Mouse (Mus musculus) midbrain, embryonic 14.5 days (tissue): ENCODE measurements around the gene Tmem120b. TPM values are rescaled to one million over a fixed set of nuclear protein-coding genes. Genes with fewer than 3 reads are reported as not detected.
A peak's percentile ranks its signal among the peaks of the same experiment; 100 is the strongest.

Source experiments
- ATAC-seq: fragments of 200-750 bp; cut with Nextera tagmentation; 2 replicates; pipeline ENCODE4 v1.8.0; 2017; ENCODE audit warnings: moderate number of reproducible peaks, moderate library complexity; ENCODE audit not compliant: low FRiP score, low TSS enrichment
- DNase-seq: peaks from one replicate; pipeline ENCODE4 v3.0.0-alpha.2; 2015
- H3K27ac ChIP-seq: fragments of 300-500 bp; sonication (generic); replicated peaks from 2 replicates; pipeline ENCODE4 v1.5.1; 2014; ENCODE audit warnings: mild to moderate bottlenecking, low read depth, low read length, moderate library complexity
- H3K27me3 ChIP-seq: fragments of 300-500 bp; sonication (generic); 2 replicates; pipeline ENCODE4 v1.6.1; 2014; ENCODE audit warnings: low read length, control low read depth, mixed read lengths; ENCODE audit not compliant: control insufficient read depth, insufficient read depth
- H3K36me3 ChIP-seq: fragments of 300-500 bp; sonication (generic); 2 replicates; pipeline ENCODE4 v1.6.1; 2014; ENCODE audit warnings: low read length, control low read depth; ENCODE audit not compliant: control insufficient read depth, insufficient read depth
- H3K4me1 ChIP-seq: fragments of 300-500 bp; sonication (generic); 2 replicates; pipeline ENCODE4 v1.6.1; 2014; ENCODE audit warnings: mild to moderate bottlenecking, antibody characterized with exemption, low read length, control low read depth; ENCODE audit not compliant: control insufficient read depth, insufficient read depth
- H3K4me2 ChIP-seq: fragments of 300-500 bp; sonication (generic); 2 replicates; pipeline ENCODE4 v1.6.1; 2014; ENCODE audit warnings: mild to moderate bottlenecking, low read length, moderate library complexity
- H3K4me3 ChIP-seq: fragments of 300-500 bp; sonication (generic); replicated peaks from 2 replicates; pipeline ENCODE4 v1.5.1; 2014; ENCODE audit warnings: low read depth, low read length
- H3K9ac ChIP-seq: fragments of 300-500 bp; sonication (generic); replicated peaks from 2 replicates; pipeline ENCODE4 v1.6.1; 2014; ENCODE audit warnings: mild to moderate bottlenecking, low read length, moderate library complexity
- H3K9me3 ChIP-seq: fragments of 300-500 bp; sonication (generic); 2 replicates; pipeline ENCODE4 v1.6.1; 2016; ENCODE audit warnings: low read length, control low read depth, mixed read lengths; ENCODE audit not compliant: control insufficient read depth
- WGBS: fragments of 180-500 bp; shearing (Covaris S2); extraction: QIAGEN DNeasy Blood & Tissue Kit; methylation state at CpG from one replicate; pipeline ENCODE4 v1.1.7; 2014; 5-methylcytosine and 5-hydroxymethylcytosine counted together
- polyA plus RNA-seq: library from polyadenylated mRNA; unstranded; fragments of >200 nt; fragmentation: Nextera tagmentation; extraction: Ambion mirVana; gene quantifications from 2 replicates; pipeline ENCODE4 v1.2.1, GENCODE M21; 2014

Tmem120b gene
- polyA plus RNA-seq, 1 experiment from 2014 or later = 12.7 TPM

- WGBS = 0% methylated on average over 6 of the region's 6 CpGs
Measured at GRCm38 (mm10) chr5:123137910-123138229, 69.7 kb downstream of the Tmem120b start.

GRCm38 (mm10) chr5:123138230-123138911, 70.2 kb downstream of the Tmem120b start:
- peak overlapping the region; percentile 100 for H3K4me2 ChIP-seq
- DNase-seq (peak; percentile 81), ATAC-seq (peak; percentile 44)
- peaks cover 44% of the 10 kb centered on the region for H3K36me3 ChIP-seq
- H3K4me3 ChIP-seq = peak overlapping the region; percentile 91
- H3K9ac ChIP-seq = peak overlapping the region; percentile 100
- peaks cover 45% of the 10 kb centered on the region for H3K4me1 ChIP-seq
- under 1% methylated on average over 37 of the region's 40 CpGs for WGBS
- peak overlapping the region; percentile 100 for H3K27ac ChIP-seq
- H3K27me3 ChIP-seq = no peaks in the 10 kb centered on the region
- H3K9me3 ChIP-seq = no peaks in the 10 kb centered on the region

More at GRCm38 (mm10) chr5:123137910-123138229, 69.7 kb downstream of the Tmem120b start:
- no peaks in the 10 kb centered on the region for H3K27me3 ChIP-seq
- peak overlapping the region; percentile 100 for H3K27ac ChIP-seq
- H3K4me1 ChIP-seq = peaks cover 49% of the 10 kb centered on the region
- ATAC-seq (no peak), DNase-seq (no peak)
- peak overlapping the region; percentile 100 for H3K4me2 ChIP-seq
- peak overlapping the region; percentile 100 for H3K9ac ChIP-seq
- peak overlapping the region; percentile 91 for H3K4me3 ChIP-seq
- peaks cover 49% of the 10 kb centered on the region for H3K36me3 ChIP-seq
- H3K9me3 ChIP-seq = no peaks in the 10 kb centered on the region

- WGBS = under 1% methylated on average over 39 of the region's 39 CpGs
- Histone ChIP-seq H3K9me3 (no peaks in the 10 kb centered on the region), H3K4me3 (peak overlapping the region; percentile 91), H3K36me3 (peaks cover 37% of the 10 kb centered on the region), H3K9ac (peak overlapping the region; percentile 100), H3K27ac (peak overlapping the region; percentile 100), H3K4me1 (peaks cover 41% of the 10 kb centered on the region), H3K4me2 (peak overlapping the region; percentile 100), H3K27me3 (no peaks in the 10 kb centered on the region)
- DNase-seq (peak; percentile 89), ATAC-seq (no peak)
Measured at GRCm38 (mm10) chr5:123138953-123139721, 70.9 kb downstream of the Tmem120b start.

- WGBS = under 1% methylated on average over 28 of the region's 28 CpGs
- H3K4me1 ChIP-seq = peaks cover 41% of the 10 kb centered on the region
Measured at GRCm38 (mm10) chr5:123139722-123140627, 71.8 kb downstream of the Tmem120b start.

GRCm38 (mm10) chr5:123140694-123141554, 72.7 kb downstream of the Tmem120b start:
- H3K27ac ChIP-seq = peak overlapping the region; percentile 100
- WGBS = 0% methylated on average over 31 of the region's 31 CpGs
- H3K27me3 ChIP-seq = no peaks in the 10 kb centered on the region
- peak overlapping the region; percentile 100 for H3K4me2 ChIP-seq
- H3K36me3 ChIP-seq = peaks cover 19% of the 10 kb centered on the region
- ATAC-seq = peak; percentile 67
- H3K4me3 ChIP-seq = peak overlapping the region; percentile 91
- peak overlapping the region; percentile 100 for H3K9ac ChIP-seq
- peak; percentile 97 for DNase-seq
- no peaks in the 10 kb centered on the region for H3K9me3 ChIP-seq
- peaks cover 41% of the 10 kb centered on the region for H3K4me1 ChIP-seq

More at GRCm38 (mm10) chr5:123139722-123140627, 71.8 kb downstream of the Tmem120b start:
- peak; percentile 70 for DNase-seq
- H3K27ac ChIP-seq = peak overlapping the region; percentile 100
- H3K27me3 ChIP-seq = no peaks in the 10 kb centered on the region
- H3K36me3 ChIP-seq = peaks cover 28% of the 10 kb centered on the region
- H3K4me3 ChIP-seq = peak overlapping the region; percentile 91
- H3K9me3 ChIP-seq = no peaks in the 10 kb centered on the region
- peak overlapping the region; percentile 100 for H3K9ac ChIP-seq
- peak overlapping the region; percentile 100 for H3K4me2 ChIP-seq
- no peak for ATAC-seq

- H3K9me3 ChIP-seq = no peaks in the 10 kb centered on the region
- peak; percentile 80 for DNase-seq
- peak overlapping the region; percentile 100 for H3K27ac ChIP-seq
- peaks cover 18% of the 10 kb centered on the region for H3K36me3 ChIP-seq
- peaks cover 35% of the 10 kb centered on the region for H3K4me1 ChIP-seq
- H3K27me3 ChIP-seq = no peaks in the 10 kb centered on the region
- WGBS = under 1% methylated on average over 35 of the region's 38 CpGs
- H3K9ac ChIP-seq = peak overlapping the region; percentile 100
- ATAC-seq = peak; percentile 25
- peak overlapping the region; percentile 91 for H3K4me3 ChIP-seq
- H3K4me2 ChIP-seq = peak overlapping the region; percentile 100
Measured at GRCm38 (mm10) chr5:123141555-123142160, 73.4 kb downstream of the Tmem120b start.

GRCm38 (mm10) chr5:123142161-123143157, 74.2 kb downstream of the Tmem120b start, which contains the start of gene Setd1b:
Gene Setd1b, plus strand, starts transcription at chr5:123142193.
- Histone ChIP-seq H3K4me1 (peaks cover 27% of the 10 kb centered on the region), H3K9ac (peak within 1 kb of the TSS; percentile 100), H3K27ac (peak within 1 kb of the TSS; percentile 100), H3K4me2 (peak within 1 kb of the TSS; percentile 100), H3K36me3 (peaks cover 18% of the 10 kb centered on the region), H3K27me3 (no peaks in the 10 kb centered on the region), H3K4me3 (peak within 1 kb of the TSS; percentile 91), H3K9me3 (no peaks in the 10 kb centered on the region)
- under 1% methylated on average over 82 of the region's 103 CpGs for WGBS
- ATAC-seq (peak; percentile 35; the same call in 1 of the 2 replicates), DNase-seq (peak; percentile 83)
